Mouse (Mus musculus) embryonic facial prominence, embryonic 11.5 days (tissue): Measurements from ENCODE around the gene Slc2a1. TPM values are rescaled to one million over a fixed set of nuclear protein-coding genes. Genes with fewer than 3 reads are reported as not detected.

ENCODE experiments used
- ATAC-seq: fragments of 200-750 bp; cut with Nextera tagmentation; replicated peaks from 2 replicates; pipeline ENCODE4 v1.8.0; 2017; ENCODE audit warnings: low read depth; ENCODE audit not compliant: insufficient number of reproducible peaks, low FRiP score, low TSS enrichment
- DNase-seq: peaks from one replicate; pipeline ENCODE4 v3.0.0-alpha.2; 2015; ENCODE audit warnings: low spot score
- H3K27ac ChIP-seq: fragments of 300-500 bp; sonication (generic); replicated peaks from 2 replicates; pipeline ENCODE4 v1.5.1; 2014; ENCODE audit warnings: mild to moderate bottlenecking, low read depth, low read length, control low read depth
- H3K27me3 ChIP-seq: fragments of 300-500 bp; sonication (generic); 2 replicates; pipeline ENCODE4 v1.6.1; 2014; ENCODE audit warnings: mild to moderate bottlenecking, low read length, moderate library complexity, mixed read lengths; ENCODE audit not compliant: control insufficient read depth, insufficient read depth
- H3K36me3 ChIP-seq: fragments of 300-500 bp; sonication (generic); replicated peaks from 2 replicates; pipeline ENCODE4 v1.6.1; 2014; ENCODE audit warnings: low read depth, mild to moderate bottlenecking, low read length, moderate library complexity, mixed read lengths; ENCODE audit not compliant: control insufficient read depth, insufficient read depth
- H3K4me1 ChIP-seq: fragments of 300-500 bp; sonication (generic); 2 replicates; pipeline ENCODE4 v1.6.1; 2014; ENCODE audit warnings: low read length, mixed read lengths; ENCODE audit not compliant: control insufficient read depth, insufficient read depth
- H3K4me2 ChIP-seq: fragments of 300-500 bp; sonication (generic); 2 replicates; pipeline ENCODE4 v1.6.1; 2014; ENCODE audit warnings: low read depth, mild to moderate bottlenecking, control low read depth, low read length, moderate library complexity
- H3K4me3 ChIP-seq: fragments of 300-500 bp; sonication (generic); 2 replicates; pipeline ENCODE4 v1.5.1; 2014; ENCODE audit warnings: low read depth, low read length, control low read depth
- H3K9ac ChIP-seq: fragments of 300-500 bp; sonication (generic); replicated peaks from 2 replicates; pipeline ENCODE4 v1.6.1; 2014; ENCODE audit warnings: mild to moderate bottlenecking, control low read depth, low read length
- H3K9me3 ChIP-seq: fragments of 300-500 bp; sonication (generic); replicated peaks from 2 replicates; pipeline ENCODE4 v1.6.1; 2016; ENCODE audit warnings: mild to moderate bottlenecking, low read length, inconsistent platforms, mixed read lengths; ENCODE audit not compliant: control insufficient read depth
- WGBS: fragments of 180-500 bp; shearing (Covaris S2); extraction: QIAGEN DNeasy Blood & Tissue Kit; methylation state at CpG from one replicate; pipeline ENCODE4 v1.1.7; 2014; 5-methylcytosine and 5-hydroxymethylcytosine counted together
- polyA plus RNA-seq: library from polyadenylated mRNA; unstranded; fragments of >200 nt; fragmentation: Nextera tagmentation; extraction: Ambion mirVana; gene quantifications from 2 replicates; pipeline ENCODE4 v1.2.1, GENCODE M21; 2014

The Slc2a1 gene
- polyA plus RNA-seq, 1 experiment from 2014 or later, result 111 TPM

- 7% methylated on average over 18 of the region's 18 CpGs for WGBS
- H3K9ac ChIP-seq, result peak overlapping the region; percentile 25; the same call in 1 of the 2 replicates
- H3K4me3 ChIP-seq, result no peak overlapping the region
- no peaks in the 10 kb centered on the region for H3K4me1 ChIP-seq
- no peaks in the 10 kb centered on the region for H3K9me3 ChIP-seq
- H3K27me3 ChIP-seq, result no peaks in the 10 kb centered on the region
- H3K4me2 ChIP-seq, result peak overlapping the region; percentile 15; the same call in 1 of the 2 replicates
- ATAC-seq, result peak; percentile 56
- peak; percentile 76 for DNase-seq
- peaks cover 14% of the 10 kb centered on the region for H3K36me3 ChIP-seq
- H3K27ac ChIP-seq, result no peak overlapping the region
Observed at GRCm38 (mm10) chr4:119138171-119138570, 29.7 kb downstream of the Slc2a1 start.

- H3K27me3 ChIP-seq, result no peaks in the 10 kb centered on the region
- H3K4me1 ChIP-seq, result no peaks in the 10 kb centered on the region
- H3K9ac ChIP-seq, result no peak overlapping the region
- H3K4me3 ChIP-seq, result no peak overlapping the region
- H3K4me2 ChIP-seq, result no peak overlapping the region
- ATAC-seq (no peak), DNase-seq (no peak)
- H3K36me3 ChIP-seq, result peaks cover 14% of the 10 kb centered on the region
- H3K27ac ChIP-seq, result no peak overlapping the region
- H3K9me3 ChIP-seq, result no peaks in the 10 kb centered on the region
- WGBS, result 65% methylated on average over 8 of the region's 8 CpGs
Observed at GRCm38 (mm10) chr4:119138776-119139175, 30.3 kb downstream of the Slc2a1 start.

- Histone ChIP-seq H3K27me3 (no peaks in the 10 kb centered on the region), H3K27ac (no peak overlapping the region), H3K9ac (no peak overlapping the region), H3K9me3 (no peaks in the 10 kb centered on the region), H3K4me3 (no peak overlapping the region), H3K4me2 (no peak overlapping the region), H3K36me3 (peaks cover 8% of the 10 kb centered on the region; the same call in 1 of the 2 replicates), H3K4me1 (no peaks in the 10 kb centered on the region)
- WGBS, result 48% methylated on average over 3 of the region's 3 CpGs
- no peak for ATAC-seq
- DNase-seq, result peak; percentile 60
Observed at GRCm38 (mm10) chr4:119140126-119140525, 31.6 kb downstream of the Slc2a1 start.

GRCm38 (mm10) chr4:119141191-119141590 lies 32.7 kb downstream of the Slc2a1 start:
- H3K4me2 ChIP-seq, result no peak overlapping the region
- no peaks in the 10 kb centered on the region for H3K9me3 ChIP-seq
- H3K4me3 ChIP-seq, result no peak overlapping the region
- no peaks in the 10 kb centered on the region for H3K27me3 ChIP-seq
- WGBS, result 67% methylated on average over 10 of the region's 10 CpGs
- H3K4me1 ChIP-seq, result no peaks in the 10 kb centered on the region
- no peak overlapping the region for H3K27ac ChIP-seq
- DNase-seq (no peak), ATAC-seq (no peak)
- peaks cover 4% of the 10 kb centered on the region; the same call in 1 of the 2 replicates for H3K36me3 ChIP-seq
- H3K9ac ChIP-seq, result no peak overlapping the region

GRCm38 (mm10) chr4:119142230-119142871 lies 33.8 kb downstream of the Slc2a1 start:
- Histone ChIP-seq H3K4me2 (peak overlapping the region; percentile 52), H3K4me1 (no peaks in the 10 kb centered on the region), H3K9me3 (no peaks in the 10 kb centered on the region), H3K9ac (peak overlapping the region; percentile 50), H3K27ac (no peak overlapping the region), H3K36me3 (no peaks in the 10 kb centered on the region), H3K27me3 (no peaks in the 10 kb centered on the region), H3K4me3 (no peak overlapping the region)
- DNase-seq (peak; percentile 86), ATAC-seq (peak; percentile 49)
- WGBS, result 22% methylated on average over 24 of the region's 24 CpGs

GRCm38 (mm10) chr4:119146816-119147215 lies 38.3 kb downstream of the Slc2a1 start:
- WGBS, result 92% methylated on average over 7 of the region's 7 CpGs
- Histone ChIP-seq H3K27me3 (no peaks in the 10 kb centered on the region), H3K4me2 (no peak overlapping the region), H3K9me3 (no peaks in the 10 kb centered on the region), H3K4me1 (no peaks in the 10 kb centered on the region), H3K9ac (no peak overlapping the region), H3K36me3 (no peaks in the 10 kb centered on the region), H3K4me3 (no peak overlapping the region), H3K27ac (no peak overlapping the region)
- ATAC-seq (no peak), DNase-seq (no peak)

- no peak overlapping the region for H3K4me3 ChIP-seq
- no peaks in the 10 kb centered on the region for H3K36me3 ChIP-seq
- WGBS, result 91% methylated on average over 5 of the region's 5 CpGs
- H3K27ac ChIP-seq, result no peak overlapping the region
- no peak for ATAC-seq
- H3K27me3 ChIP-seq, result no peaks in the 10 kb centered on the region
- DNase-seq, result no peak
- no peaks in the 10 kb centered on the region for H3K4me1 ChIP-seq
- H3K9ac ChIP-seq, result no peak overlapping the region
- no peaks in the 10 kb centered on the region for H3K9me3 ChIP-seq
- H3K4me2 ChIP-seq, result no peak overlapping the region
Observed at GRCm38 (mm10) chr4:119147347-119147746, 38.8 kb downstream of the Slc2a1 start.

- Histone ChIP-seq H3K36me3 (no peaks in the 10 kb centered on the region), H3K27me3 (no peaks in the 10 kb centered on the region), H3K27ac (no peak overlapping the region), H3K4me3 (no peak overlapping the region), H3K9ac (no peak overlapping the region), H3K4me2 (no peak overlapping the region), H3K9me3 (no peaks in the 10 kb centered on the region), H3K4me1 (no peaks in the 10 kb centered on the region)
- WGBS, result 88% methylated on average over 11 of the region's 11 CpGs
- DNase-seq (no peak), ATAC-seq (no peak)
Observed at GRCm38 (mm10) chr4:119148741-119149140, 40.2 kb downstream of the Slc2a1 start.
